Mouse (Mus musculus): ENCODE measurements at regions not wholly inside any gene's neighbourhood (a gene's known extent, or its start where the extent isn't known, plus 50 kb on each side); places are given as distances from the start of the nearest gene placed in this dataset.

DNA sequence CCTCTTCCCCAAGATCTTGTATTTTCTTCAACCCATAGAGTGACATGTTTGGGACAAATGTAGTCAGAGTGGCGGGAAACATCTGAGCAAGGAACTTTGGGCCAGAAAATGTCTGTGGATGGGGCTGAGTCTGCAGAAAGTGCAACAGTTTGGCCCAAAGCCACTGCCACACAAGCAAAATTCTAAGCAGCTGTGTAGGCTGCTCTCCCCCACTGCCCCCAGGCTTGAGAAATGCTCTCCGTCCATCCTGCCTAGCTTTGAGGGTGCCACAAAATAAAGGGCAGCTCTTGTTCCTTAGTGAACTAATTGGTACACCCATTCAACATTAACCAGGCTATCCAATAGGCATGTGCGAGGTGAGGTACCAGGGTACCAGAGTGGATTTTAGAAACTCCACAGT lies 205.2 kb upstream of the Kbtbd8 start:
- no peak for DNase-seq (ENCODE audit: inconsistent age in 2 of 2, low spot score in 1 of 2)

GRCm38 (mm10) chr6:94911374-94911773 lies 205.7 kb upstream of the Kbtbd8 start:
- no peak for DNase-seq (ENCODE audit: inconsistent age in 2 of 2, low spot score in 1 of 2)

GRCm38 (mm10) chr6:94900862-94901261 lies 200.9 kb upstream of the Lrig1 start:
- no peak for DNase-seq (ENCODE audit: inconsistent age in 2 of 2, low spot score in 1 of 2)

- DNase-seq (ENCODE audit: inconsistent age in 2 of 2, low spot score in 1 of 2), result no peak
Measured at GRCm38 (mm10) chr6:94898881-94899280, 198.9 kb upstream of the Lrig1 start.

- no peak for DNase-seq (ENCODE audit: inconsistent age in 2 of 2, low spot score in 1 of 2)
Measured at GRCm38 (mm10) chr6:94890165-94890564, 190.2 kb upstream of the Lrig1 start.

DNA sequence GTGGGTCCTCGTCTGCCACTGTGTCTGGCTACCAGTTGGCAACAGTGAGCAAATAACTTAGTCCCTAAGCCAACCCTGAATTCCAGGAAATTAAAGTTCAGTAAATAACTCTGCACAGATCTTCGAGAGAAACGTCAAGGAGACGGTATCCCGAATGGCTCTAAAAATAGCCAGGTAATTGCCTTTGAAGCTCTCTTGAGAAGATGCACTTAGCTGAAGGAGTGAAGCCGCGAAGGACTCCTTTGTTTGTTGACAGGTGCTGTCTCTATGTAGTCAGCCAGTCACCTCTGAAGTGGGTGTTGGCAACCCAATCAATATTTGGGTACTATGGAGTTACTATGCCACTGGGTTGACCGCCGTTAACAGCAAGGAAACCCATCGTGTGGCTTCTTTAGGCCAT lies 189.3 kb upstream of the Lrig1 start:
- no peak for DNase-seq (ENCODE audit: inconsistent age in 2 of 2, low spot score in 1 of 2)

DNA sequence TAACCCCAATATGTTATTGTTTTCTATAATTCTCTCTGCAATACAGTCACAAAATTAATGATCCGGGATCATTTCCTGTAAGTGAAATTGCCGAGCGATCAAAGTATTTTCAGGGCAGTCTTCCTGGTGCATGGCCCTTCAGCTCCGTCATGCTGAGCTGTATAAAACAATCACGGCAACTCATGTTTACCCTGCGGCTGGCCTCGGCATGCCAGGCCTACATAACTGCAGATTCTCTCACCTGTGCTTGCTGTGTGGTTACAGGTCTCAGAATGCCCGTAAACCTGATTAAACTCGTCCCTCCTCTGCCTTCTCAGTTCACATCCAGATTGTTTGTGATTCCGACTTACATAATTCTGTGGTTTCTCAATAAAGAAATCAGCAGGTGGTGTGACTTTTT lies 181.2 kb upstream of the Lrig1 start:
- no peak for DNase-seq (ENCODE audit: inconsistent age in 2 of 2, low spot score in 1 of 2)

DNA sequence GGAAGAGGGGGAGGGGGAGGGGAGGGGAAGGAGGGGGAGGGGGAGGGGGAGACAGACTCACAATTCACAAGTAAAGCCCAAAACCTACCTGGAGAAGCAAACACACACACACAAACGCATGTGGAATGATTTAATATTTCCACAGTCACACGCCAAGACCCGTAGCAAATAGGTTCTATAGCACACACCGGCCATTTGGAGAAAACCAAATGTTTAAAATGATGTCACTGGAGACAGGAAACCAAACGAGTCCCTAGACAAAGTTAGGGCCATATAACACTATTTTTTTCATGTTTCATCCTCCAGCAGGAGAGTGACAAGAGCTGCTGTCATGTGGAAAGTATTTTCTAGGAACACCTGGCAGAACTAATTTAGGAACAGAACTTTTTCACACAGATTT lies 175.9 kb upstream of the Lrig1 start:
- no peak for DNase-seq (ENCODE audit: inconsistent age in 2 of 2, low spot score in 1 of 2)

DNA sequence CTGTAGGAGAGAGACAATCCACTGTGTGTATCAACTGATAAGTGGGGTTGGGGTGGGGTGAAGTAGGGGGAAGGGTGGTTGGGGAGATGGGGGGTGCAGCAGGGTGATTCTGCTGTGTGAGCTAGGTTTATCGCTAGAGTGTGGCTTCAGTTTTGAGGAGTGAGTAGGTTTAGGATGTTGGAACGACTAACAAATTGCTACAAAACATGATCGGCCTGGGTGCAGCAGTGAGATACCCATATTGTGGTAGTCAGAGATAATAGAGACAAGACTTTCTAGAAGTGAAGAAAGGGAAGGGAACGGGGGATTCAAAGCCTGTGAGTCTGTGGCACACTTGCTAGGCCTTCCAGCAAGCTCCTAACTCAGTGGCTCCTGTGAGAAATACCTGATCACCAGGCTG lies 175.1 kb upstream of the Lrig1 start:
- DNase-seq (ENCODE audit: inconsistent age in 2 of 2, low spot score in 1 of 2), result no peak

DNA sequence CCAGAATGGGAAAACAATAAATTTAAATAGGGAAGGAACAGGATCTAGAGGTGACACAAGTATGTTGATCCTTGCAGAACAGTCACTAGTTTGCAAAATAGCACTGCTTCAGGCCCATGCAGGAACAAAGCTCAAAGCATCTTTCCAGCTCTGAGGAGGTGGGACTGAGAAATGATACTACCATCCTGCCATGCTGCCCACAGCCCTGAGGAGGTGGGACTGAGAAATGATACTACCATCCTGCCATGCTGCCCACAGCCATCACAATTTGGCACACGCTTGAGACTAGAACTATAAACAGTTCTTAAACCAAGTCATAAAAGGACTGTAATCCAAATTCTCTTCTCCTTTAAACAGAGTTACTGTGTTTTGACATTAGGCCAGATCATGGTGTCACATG lies 174.5 kb upstream of the Lrig1 start:
- no peak for DNase-seq (ENCODE audit: inconsistent age in 2 of 2, low spot score in 1 of 2)

DNA sequence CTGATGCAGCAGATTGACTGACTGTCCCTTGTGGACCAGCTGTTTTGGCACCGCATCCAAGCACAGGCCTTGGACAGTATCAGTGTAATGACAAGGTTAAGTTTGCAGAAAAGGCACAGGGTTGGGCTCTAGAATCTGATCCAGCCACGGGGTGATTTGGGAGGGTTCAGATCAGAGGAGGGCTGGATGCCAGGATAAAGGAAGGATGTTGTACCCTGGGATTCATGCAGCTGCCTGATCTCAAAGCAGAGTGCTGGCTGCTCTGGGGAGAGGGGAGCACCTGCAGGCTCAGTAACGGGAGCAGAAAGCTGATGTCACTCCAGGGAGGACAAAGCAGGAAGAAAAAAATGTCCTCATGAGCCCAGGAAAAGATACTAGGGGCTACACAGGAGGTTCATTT lies 168.0 kb upstream of the Lrig1 start:
- no peak for DNase-seq (ENCODE audit: inconsistent age in 2 of 2, low spot score in 1 of 2)

DNA sequence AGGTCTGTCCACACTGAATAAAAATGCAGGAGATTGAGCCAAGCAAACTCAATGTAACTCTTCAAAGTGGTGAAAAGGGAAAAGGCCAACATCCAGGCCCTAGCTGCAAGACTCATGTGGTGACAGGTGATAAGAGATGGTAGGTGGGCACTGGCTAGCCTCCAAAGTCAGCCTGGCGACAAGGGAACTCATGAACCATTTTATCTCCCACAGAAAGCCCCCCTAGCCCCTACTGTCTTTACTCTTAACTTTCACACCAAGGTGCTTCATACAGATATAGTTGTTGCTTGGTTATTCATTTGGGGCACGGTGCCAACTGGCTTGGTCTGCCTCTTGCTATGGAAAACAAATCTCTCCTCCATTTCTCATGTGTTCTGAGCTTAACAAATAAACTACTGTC lies 165.5 kb upstream of the Lrig1 start:
- no peak for DNase-seq (ENCODE audit: inconsistent age in 2 of 2, low spot score in 1 of 2)

DNA sequence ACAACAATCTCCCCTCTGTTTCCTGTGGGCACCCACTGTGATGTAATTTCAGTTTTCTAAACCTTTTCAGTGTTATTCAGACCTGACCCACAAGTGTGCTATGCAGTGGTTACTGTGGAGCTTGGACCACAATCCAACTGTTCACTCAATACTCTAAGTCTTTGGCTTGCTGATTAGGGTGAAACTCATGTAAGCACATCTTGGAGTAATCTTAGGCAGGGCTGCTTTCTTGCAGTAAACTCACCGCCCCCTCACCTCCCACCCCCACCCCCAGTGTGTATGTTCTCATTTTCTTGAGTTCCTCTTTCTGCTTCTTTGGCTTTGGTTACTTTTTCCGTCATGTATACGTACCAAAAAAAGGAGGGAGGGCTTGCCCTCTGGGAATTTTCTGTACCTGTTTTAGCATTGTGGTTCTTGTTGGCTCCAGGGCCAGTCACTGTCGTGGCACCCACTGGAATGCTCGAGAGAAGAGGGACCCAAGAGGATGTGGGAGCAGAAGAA lies 158.2 kb upstream of the Lrig1 start:
- DNase-seq (ENCODE audit: inconsistent age in 2 of 2, low spot score in 1 of 2), result no peak

- no peak for DNase-seq (ENCODE audit: inconsistent age in 2 of 2, low spot score in 1 of 2)
Measured at GRCm38 (mm10) chr6:94850121-94850520, 150.2 kb upstream of the Lrig1 start.

DNA sequence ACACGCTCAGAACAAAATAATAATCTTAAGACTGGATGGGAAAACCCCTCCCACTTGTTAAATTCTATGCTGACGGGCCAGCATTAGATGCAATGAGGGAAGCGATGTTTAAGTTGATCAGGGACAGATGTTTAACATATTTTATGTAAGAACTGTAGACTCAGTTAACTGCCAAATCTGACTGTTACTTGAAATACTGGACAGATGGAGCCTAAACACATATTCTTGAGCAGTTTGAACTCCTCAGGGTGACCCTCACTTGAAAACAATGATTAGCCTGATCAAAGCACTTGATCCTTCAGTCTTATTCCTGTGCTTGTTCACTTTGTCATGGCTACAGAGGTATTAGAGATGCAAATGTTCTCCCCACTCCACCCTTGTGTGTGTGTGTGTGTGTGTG lies 149.6 kb upstream of the Lrig1 start:
- no peak for DNase-seq (ENCODE audit: inconsistent age in 2 of 2, low spot score in 1 of 2)

- no peak for DNase-seq (ENCODE audit: inconsistent age in 2 of 2, low spot score in 1 of 2)
Measured at GRCm38 (mm10) chr6:94848437-94848836, 148.5 kb upstream of the Lrig1 start.

DNA sequence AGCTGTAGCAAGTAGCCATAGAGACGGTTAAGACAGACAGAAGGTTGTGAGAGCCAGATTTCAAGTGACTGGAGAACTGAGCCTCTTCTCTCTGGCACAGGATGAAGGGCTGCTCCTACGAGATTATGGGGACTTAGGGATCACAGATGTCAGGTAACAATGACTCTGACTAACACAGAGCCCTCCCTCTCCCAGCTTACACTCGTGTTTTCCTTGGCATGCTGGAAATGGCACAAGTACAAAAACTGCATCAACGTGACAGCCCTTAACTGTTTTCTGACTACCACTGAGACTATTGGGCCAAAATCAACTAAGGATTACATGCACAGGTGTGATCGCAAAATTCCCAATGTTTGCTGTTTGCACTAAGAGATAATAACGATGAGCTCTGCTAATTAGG lies 145.9 kb upstream of the Lrig1 start:
- DNase-seq (ENCODE audit: inconsistent age in 2 of 2, low spot score in 1 of 2), result no peak

GRCm38 (mm10) chr6:94842856-94843255 lies 142.9 kb upstream of the Lrig1 start:
- no peak for DNase-seq (ENCODE audit: inconsistent age in 2 of 2, low spot score in 1 of 2)

DNA sequence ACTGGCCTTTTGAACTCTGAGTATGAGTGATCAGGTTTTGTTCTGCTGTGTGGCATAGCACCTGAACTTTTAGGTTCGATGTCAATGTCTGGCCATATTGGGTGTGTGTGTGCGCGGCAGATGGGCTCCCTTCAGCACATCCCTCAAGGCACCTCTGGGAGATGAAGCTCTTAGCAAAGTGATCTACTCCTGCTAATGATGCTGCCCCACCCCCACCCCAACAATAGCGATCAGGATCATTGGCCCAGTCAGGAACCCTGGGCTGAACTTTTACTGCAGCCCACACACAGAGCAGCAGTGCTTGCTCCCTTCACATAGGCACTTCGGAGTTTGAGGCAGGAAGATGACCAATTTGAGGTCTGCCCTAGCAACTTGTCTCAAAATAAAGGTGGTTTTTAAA lies 141.9 kb upstream of the Lrig1 start:
- no peak for DNase-seq (ENCODE audit: inconsistent age in 2 of 2, low spot score in 1 of 2)

GRCm38 (mm10) chr6:94835742-94836141 lies 135.8 kb upstream of the Lrig1 start:
- no peak for DNase-seq (ENCODE audit: inconsistent age in 2 of 2, low spot score in 1 of 2)

DNA sequence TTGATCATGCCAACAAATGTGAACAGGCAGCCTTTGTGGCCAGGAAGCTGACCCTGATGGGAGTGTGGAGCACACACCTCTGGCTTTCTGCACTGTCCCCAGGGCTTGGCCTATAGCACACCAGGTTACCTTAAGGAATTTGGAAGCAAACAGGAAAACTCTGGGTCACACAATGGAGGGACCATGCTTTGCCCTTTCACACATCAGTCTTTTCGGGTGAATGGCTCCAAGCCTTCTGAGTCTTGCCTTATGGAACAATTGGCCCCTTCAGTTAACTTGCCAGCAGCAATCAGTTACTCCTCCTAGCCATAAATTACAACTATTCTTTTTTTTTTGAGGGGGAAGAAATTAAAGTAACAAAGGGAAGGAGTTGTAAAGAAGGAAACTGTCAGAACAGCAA lies 134.6 kb upstream of the Lrig1 start:
- DNase-seq (ENCODE audit: inconsistent age in 2 of 2, low spot score in 1 of 2), result no peak

- no peak for DNase-seq (ENCODE audit: inconsistent age in 2 of 2, low spot score in 1 of 2)
Measured at GRCm38 (mm10) chr6:94830801-94831200, 130.8 kb upstream of the Lrig1 start.

GRCm38 (mm10) chr6:94829246-94829645 lies 129.3 kb upstream of the Lrig1 start:
- DNase-seq (ENCODE audit: inconsistent age in 2 of 2, low spot score in 1 of 2), result no peak

DNA sequence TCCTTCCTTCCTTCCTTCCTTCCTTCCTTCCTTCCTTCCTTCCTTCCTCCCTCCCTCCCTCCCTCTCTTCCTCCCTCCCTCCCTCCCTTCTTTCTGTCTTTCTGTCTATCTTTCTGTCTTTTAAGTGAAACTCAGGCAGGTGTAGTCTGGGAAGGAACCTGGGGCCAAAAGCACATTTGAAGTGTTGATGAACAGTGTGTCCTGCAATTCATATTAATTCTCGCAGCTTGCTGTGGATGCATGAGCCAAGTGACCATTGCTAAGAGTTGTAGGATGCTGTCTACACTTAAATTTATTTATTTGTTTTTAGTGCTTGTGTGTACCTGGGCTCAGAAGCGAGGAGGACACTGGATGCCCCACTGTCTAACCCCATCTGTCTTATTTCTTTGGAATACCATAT lies 126.7 kb upstream of the Lrig1 start:
- no peak for DNase-seq (ENCODE audit: inconsistent age in 2 of 2, low spot score in 1 of 2)

Data from adrenal gland, adult (tissue).